Mouse (Mus musculus) forebrain, embryonic 12.5 days (tissue): Measurements from ENCODE around the gene Rab30. TPM values are rescaled to one million over a fixed set of nuclear protein-coding genes. Genes with fewer than 3 reads are reported as not detected.
A peak's percentile ranks its signal among the peaks of the same experiment; 100 is the strongest.
"Not testable (repeated sequence)": the region's sequence is repeated elsewhere in the genome, so short reads cannot be mapped to it uniquely, and the experiment has no call there.

ENCODE experiments used
- ATAC-seq: fragments of 200-750 bp; cut with Nextera tagmentation; 2 replicates; pipeline ENCODE4 v1.8.0; 2017; ENCODE audit warnings: moderate TSS enrichment; ENCODE audit not compliant: low FRiP score
- H3K27ac ChIP-seq: fragments of 300-500 bp; sonication (generic); 2 replicates; pipeline ENCODE4 v1.5.1; 2016; ENCODE audit warnings: mild to moderate bottlenecking
- H3K27me3 ChIP-seq: fragments of 300-500 bp; sonication (generic); 2 replicates; pipeline ENCODE4 v1.6.1; 2016; ENCODE audit warnings: mild to moderate bottlenecking
- H3K36me3 ChIP-seq: fragments of 300-500 bp; sonication (generic); replicated peaks from 2 replicates; pipeline ENCODE4 v1.6.1; 2016; ENCODE audit warnings: mild to moderate bottlenecking
- H3K4me1 ChIP-seq: fragments of 300-500 bp; sonication (generic); 2 replicates; pipeline ENCODE4 v1.6.1; 2016
- H3K4me2 ChIP-seq: fragments of 300-500 bp; sonication (generic); 2 replicates; pipeline ENCODE4 v1.6.1; 2016; ENCODE audit warnings: mild to moderate bottlenecking, moderate library complexity
- H3K4me3 ChIP-seq: fragments of 300-500 bp; sonication (generic); replicated peaks from 2 replicates; pipeline ENCODE4 v1.5.1; 2016; ENCODE audit warnings: mild to moderate bottlenecking
- H3K9ac ChIP-seq: fragments of 300-500 bp; sonication (generic); 2 replicates; pipeline ENCODE4 v1.6.1; 2016; ENCODE audit warnings: mild to moderate bottlenecking
- H3K9me3 ChIP-seq: fragments of 300-500 bp; sonication (generic); 2 replicates; pipeline ENCODE4 v1.6.1; 2016
- WGBS: fragments of 180-500 bp; shearing (Covaris S2); methylation state at CpG from one replicate; pipeline ENCODE4 v1.1.7; 2016; 5-methylcytosine and 5-hydroxymethylcytosine counted together
- polyA plus RNA-seq: library from polyadenylated mRNA; unstranded; fragments of >200 nt; fragmentation: Nextera tagmentation; extraction: Ambion mirVana; gene quantifications from 2 replicates; pipeline ENCODE4 v1.2.1, GENCODE M21; 2016

Rab30 gene
- polyA plus RNA-seq, 1 experiment from 2014 or later, result 22.0 TPM

DNA sequence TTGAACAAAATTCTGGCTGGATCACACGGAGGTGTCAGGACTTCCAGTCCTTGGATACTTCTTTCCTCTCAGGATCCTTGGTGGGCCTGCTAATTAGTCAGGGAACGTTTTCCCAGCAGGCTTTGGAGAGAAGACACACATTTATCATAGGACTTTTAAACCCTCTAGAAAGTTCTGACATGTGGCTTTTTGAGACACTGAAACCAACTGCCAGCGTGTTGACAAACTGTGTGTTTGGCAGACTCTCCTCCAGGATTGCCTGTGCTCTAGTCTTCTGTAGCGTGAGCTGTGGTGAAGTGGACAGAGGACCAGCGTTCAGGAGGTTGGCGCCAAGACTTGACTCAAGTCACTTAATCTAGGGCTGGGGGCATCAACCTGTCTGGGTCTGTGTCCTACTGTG is 19.2 kb downstream of the Rab30 start:
- H3K4me3 ChIP-seq, result no peak overlapping the region
- H3K27ac ChIP-seq, result no peak overlapping the region
- H3K4me2 ChIP-seq, result no peak overlapping the region
- no peak overlapping the region for H3K9ac ChIP-seq
- 88% methylated on average over 6 of the region's 6 CpGs for WGBS
- no peak for ATAC-seq
- no peaks in the 10 kb centered on the region for H3K4me1 ChIP-seq
- no peaks in the 10 kb centered on the region for H3K36me3 ChIP-seq
- no peaks in the 10 kb centered on the region for H3K27me3 ChIP-seq
- no peaks in the 10 kb centered on the region for H3K9me3 ChIP-seq

DNA sequence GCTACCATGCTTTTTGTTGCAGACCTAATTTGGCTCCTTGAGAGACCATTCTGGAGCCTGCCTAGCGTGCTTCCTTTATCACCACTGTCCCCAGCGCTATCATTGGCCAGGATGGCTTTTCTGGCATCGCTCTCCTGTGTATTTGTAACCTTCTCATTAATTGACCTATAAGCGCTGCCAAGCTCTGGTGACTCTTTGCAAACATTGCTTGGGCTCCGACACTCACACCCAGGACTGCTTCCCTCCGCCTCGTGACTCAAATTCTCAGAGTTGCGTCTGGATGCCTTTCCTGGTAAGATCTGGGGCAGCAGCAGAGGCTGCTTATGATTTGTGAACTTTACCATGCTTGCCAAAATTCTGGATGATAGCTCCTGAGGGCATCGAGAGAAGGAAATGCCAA is 19.8 kb downstream of the Rab30 start:
- H3K27ac ChIP-seq, result no peak overlapping the region
- WGBS, result 90% methylated on average over 9 of the region's 9 CpGs
- H3K4me1 ChIP-seq, result peaks cover 4% of the 10 kb centered on the region; the same call in 1 of the 2 replicates
- no peak overlapping the region for H3K4me2 ChIP-seq
- no peaks in the 10 kb centered on the region for H3K9me3 ChIP-seq
- H3K4me3 ChIP-seq, result no peak overlapping the region
- no peak overlapping the region for H3K9ac ChIP-seq
- no peaks in the 10 kb centered on the region for H3K27me3 ChIP-seq
- no peak for ATAC-seq
- H3K36me3 ChIP-seq, result no peaks in the 10 kb centered on the region

DNA sequence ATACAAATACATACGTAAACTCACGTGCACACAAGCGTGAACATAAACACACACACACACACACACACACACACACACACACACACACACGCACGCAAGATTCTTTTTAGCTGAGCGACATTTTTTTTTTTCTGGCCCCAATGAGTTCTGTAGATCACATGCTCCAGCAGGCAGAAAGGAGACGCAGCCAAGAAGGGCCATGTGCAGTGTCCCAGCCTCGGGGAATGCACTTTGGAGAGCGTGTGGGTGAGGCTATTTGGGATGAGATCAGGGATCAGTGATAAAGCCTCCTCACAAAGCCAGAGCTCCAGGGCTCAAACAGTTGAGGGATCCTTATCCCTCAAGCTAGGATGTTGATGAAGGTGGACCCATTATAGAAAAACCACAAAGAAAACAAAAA is 24.0 kb downstream of the Rab30 start:
- Histone ChIP-seq H3K4me3 (no peak overlapping the region), H3K4me2 (no peak overlapping the region), H3K36me3 (no peaks in the 10 kb centered on the region), H3K27ac (no peak overlapping the region), H3K27me3 (no peaks in the 10 kb centered on the region), H3K9me3 (no peaks in the 10 kb centered on the region), H3K9ac (no peak overlapping the region; the same call in 1 of the 2 replicates), H3K4me1 (peaks cover 9% of the 10 kb centered on the region)
- WGBS, result 72% methylated on average over 9 of the region's 9 CpGs
- no peak for ATAC-seq

DNA sequence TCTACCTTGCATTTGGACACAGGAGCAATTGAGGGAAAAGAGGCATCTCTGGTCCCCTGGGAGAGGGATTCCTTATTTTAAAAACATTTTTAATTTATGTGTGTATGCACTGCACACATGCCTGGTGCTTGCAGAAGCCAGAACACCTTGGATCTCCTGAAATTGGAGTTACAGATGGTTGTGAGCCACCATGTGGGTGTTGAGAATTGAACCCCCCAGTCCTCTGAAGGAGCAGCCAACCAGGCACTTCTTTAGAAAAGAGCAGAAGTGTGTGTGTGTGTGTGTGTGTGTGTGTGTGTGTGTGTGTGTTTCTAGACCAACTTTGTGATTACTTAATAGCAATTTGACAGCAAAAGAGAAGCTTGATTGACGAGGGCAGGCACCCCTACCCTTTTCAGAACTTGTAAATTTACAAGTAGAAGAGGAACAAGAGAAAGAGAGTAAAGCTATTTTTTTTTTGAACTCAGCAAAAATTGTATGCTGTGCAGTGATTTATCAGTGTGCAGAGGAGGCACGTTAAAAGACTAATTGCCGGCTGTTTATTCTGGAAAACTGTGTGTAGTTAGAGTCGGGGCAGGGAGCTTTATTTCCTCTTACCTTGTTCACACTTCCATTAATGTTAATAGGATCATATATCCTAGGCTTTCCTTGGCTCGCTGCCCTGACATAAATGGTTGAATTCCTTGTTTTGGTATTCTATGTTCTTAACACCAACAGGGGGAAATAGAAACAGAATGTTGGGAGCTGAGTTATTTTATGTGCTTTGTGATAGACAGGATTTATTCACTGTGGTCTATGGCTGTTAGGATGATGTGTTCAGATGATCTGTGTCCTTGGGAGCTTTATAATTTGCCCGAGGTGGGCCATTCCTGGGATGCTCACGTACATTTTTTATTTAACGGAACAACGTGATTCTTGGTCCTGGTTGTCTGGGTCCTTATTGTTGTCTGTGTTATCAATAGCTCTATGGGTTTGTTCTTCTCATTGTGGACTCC is 25.0 kb downstream of the Rab30 start:
- peaks cover 9% of the 10 kb centered on the region for H3K4me1 ChIP-seq
- no peak overlapping the region for H3K4me3 ChIP-seq
- 53% methylated on average over 9 of the region's 9 CpGs for WGBS
- no peak overlapping the region for H3K27ac ChIP-seq
- H3K4me2 ChIP-seq, result no peak overlapping the region
- H3K27me3 ChIP-seq, result no peaks in the 10 kb centered on the region
- H3K36me3 ChIP-seq, result no peaks in the 10 kb centered on the region
- no peaks in the 10 kb centered on the region for H3K9me3 ChIP-seq
- no peak overlapping the region for H3K9ac ChIP-seq
- no peak for ATAC-seq

DNA sequence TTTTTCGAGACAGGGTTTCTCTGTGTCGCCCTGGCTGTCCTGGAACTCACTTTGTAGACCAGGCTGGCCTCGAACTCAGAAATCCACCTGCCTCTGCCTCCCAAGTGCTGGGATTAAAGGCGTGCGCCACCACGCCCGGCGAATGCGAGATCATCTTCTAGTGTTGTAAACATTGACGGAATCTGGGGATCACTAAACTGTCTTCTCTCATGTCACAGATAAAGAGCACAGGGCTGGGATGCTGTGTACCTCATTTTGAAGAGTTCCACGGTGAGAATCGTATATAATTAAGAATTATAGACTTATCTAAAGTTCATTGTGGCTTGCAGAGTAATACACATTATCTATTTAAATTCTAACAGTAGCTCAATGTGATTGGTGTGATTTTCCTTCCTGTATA is 26.7 kb downstream of the Rab30 start:
- ATAC-seq, H3K9ac ChIP-seq, H3K4me1 ChIP-seq, H3K9me3 ChIP-seq, H3K36me3 ChIP-seq, H3K4me2 ChIP-seq, H3K27me3 ChIP-seq, H3K27ac ChIP-seq, H3K4me3 ChIP-seq: not testable (repeated sequence)
- 96% methylated on average over 12 of the region's 12 CpGs for WGBS

DNA sequence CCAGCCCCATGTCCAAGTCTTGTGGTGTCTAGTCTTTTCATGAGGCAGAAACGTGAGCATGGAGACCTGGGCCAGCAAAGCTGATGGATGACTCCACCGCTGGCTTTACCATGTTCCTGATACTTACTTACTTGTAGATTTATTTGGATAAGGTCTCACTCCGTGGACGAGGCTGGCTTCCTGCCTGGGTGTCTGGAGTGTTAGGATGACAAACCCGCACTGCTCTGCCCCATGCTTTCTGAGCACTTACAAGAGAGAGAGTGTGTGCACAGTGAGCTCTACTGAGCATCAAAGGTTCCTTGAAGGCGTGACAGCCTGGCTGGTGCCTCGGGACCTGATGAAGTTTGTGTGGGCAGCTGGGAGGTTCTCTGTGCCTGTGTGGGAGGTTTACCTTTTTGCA is 27.5 kb downstream of the Rab30 start:
- H3K36me3 ChIP-seq, result no peaks in the 10 kb centered on the region
- H3K9ac ChIP-seq, result no peak overlapping the region
- peaks cover 9% of the 10 kb centered on the region for H3K4me1 ChIP-seq
- no peak overlapping the region for H3K4me2 ChIP-seq
- ATAC-seq, result no peak
- no peak overlapping the region for H3K4me3 ChIP-seq
- H3K9me3 ChIP-seq, result no peaks in the 10 kb centered on the region
- no peaks in the 10 kb centered on the region for H3K27me3 ChIP-seq
- WGBS, result 86% methylated on average over 7 of the region's 7 CpGs
- H3K27ac ChIP-seq, result no peak overlapping the region

DNA sequence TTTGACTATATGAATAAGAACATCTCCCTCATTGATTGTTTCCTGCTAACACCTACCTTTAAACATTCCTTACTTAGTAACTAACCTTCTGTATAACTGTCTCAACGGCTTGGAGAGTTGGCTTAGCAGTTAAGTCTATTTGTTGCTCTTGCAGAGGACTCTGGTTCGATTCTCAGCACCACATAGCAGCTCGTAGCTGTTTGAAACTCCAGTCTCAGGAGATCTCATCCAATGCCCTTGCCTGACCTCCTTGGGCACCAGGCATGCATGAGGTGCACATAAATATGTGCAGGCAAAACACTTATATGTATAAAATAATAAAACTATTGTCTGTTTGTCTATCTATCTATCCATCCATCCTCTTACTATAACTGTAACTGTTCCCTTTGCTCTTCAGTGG is 31.6 kb downstream of the Rab30 start:
- H3K4me3 ChIP-seq, result no peak overlapping the region
- no peaks in the 10 kb centered on the region for H3K36me3 ChIP-seq
- no peak for ATAC-seq
- H3K27ac ChIP-seq, result no peak overlapping the region
- H3K9me3 ChIP-seq, result no peaks in the 10 kb centered on the region
- H3K4me1 ChIP-seq, result peaks cover 27% of the 10 kb centered on the region
- no peak overlapping the region for H3K4me2 ChIP-seq
- WGBS, result 87% methylated on average over 3 of the region's 3 CpGs
- no peak overlapping the region for H3K9ac ChIP-seq
- no peaks in the 10 kb centered on the region for H3K27me3 ChIP-seq

DNA sequence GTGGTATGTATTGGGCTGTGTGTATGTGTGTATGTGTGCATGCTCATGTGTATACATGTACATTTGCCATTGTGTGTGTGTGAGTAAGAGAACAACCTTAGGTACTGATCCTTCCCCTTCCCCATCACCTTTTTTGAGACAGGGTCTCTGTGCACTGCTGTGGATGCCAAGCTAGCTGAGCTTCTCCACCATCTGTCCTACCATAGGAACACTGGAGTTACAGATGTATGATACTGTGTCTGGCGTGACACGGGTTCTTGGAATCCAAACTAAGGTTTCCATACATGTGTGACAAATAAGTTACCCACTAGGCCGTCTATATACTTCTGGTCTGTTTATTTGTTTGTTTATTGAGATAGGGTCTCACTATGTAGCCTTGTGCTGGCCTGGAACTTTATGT is 32.2 kb downstream of the Rab30 start:
- Histone ChIP-seq H3K9ac (no peak overlapping the region), H3K36me3 (no peaks in the 10 kb centered on the region), H3K27me3 (no peaks in the 10 kb centered on the region), H3K4me2 (no peak overlapping the region), H3K27ac (no peak overlapping the region), H3K4me1 (peaks cover 28% of the 10 kb centered on the region), H3K9me3 (no peaks in the 10 kb centered on the region), H3K4me3 (no peak overlapping the region)
- ATAC-seq, result no peak
- WGBS, result 95% methylated on average over 3 of the region's 3 CpGs

DNA sequence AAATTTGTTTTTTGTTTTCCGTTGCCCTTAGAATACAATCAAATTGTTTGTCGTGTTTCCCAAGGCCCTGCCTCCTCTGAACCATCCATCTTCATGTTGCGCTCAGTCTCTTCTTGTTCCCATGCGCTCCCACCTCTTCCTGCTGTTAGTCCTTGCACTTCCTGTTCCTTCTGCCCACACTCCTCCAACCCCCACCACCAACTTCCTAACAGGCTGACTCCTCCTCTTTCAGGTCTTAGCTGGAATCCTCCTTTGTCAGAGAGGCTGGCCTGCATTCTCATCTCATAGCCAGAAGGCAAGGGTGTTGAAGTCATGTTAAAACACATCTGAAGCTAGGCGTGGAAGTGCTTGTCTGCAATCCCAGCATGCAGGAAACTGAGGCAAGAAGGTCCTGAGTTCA is 33.3 kb downstream of the Rab30 start:
- Histone ChIP-seq H3K27me3 (no peaks in the 10 kb centered on the region), H3K9ac (no peak overlapping the region), H3K4me3 (no peak overlapping the region), H3K36me3 (no peaks in the 10 kb centered on the region), H3K4me1 (peaks cover 28% of the 10 kb centered on the region), H3K9me3 (no peaks in the 10 kb centered on the region), H3K4me2 (no peak overlapping the region), H3K27ac (no peak overlapping the region)
- ATAC-seq, result no peak
- 89% methylated on average over 5 of the region's 5 CpGs for WGBS

DNA sequence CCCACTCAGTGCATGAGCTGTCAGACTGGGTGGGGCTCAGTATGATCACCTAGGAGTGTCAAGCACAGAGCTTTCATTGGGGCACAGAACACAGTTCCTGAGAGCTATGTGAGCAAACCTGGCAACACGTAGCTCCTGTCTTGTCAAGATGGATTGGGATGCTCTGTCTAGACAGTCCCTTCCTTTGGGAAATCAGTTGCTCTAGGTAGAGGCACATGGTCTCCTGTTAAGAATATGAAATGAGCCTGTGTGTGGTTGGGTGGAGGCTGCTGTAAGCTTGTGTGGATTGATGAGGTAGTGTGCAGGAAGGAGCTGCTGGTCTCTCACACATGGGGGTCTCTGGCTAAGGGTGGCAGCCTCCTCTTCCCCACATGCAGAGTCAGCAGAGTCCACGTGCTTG is 34.3 kb downstream of the Rab30 start:
- no peak overlapping the region for H3K27ac ChIP-seq
- WGBS, result 51% methylated on average over 2 of the region's 2 CpGs
- no peak overlapping the region for H3K4me2 ChIP-seq
- no peak; the same call in 1 of the 2 replicates for ATAC-seq
- H3K36me3 ChIP-seq, result no peaks in the 10 kb centered on the region
- no peaks in the 10 kb centered on the region for H3K9me3 ChIP-seq
- H3K4me3 ChIP-seq, result no peak overlapping the region
- no peak overlapping the region for H3K9ac ChIP-seq
- no peaks in the 10 kb centered on the region for H3K27me3 ChIP-seq
- peaks cover 28% of the 10 kb centered on the region for H3K4me1 ChIP-seq

DNA sequence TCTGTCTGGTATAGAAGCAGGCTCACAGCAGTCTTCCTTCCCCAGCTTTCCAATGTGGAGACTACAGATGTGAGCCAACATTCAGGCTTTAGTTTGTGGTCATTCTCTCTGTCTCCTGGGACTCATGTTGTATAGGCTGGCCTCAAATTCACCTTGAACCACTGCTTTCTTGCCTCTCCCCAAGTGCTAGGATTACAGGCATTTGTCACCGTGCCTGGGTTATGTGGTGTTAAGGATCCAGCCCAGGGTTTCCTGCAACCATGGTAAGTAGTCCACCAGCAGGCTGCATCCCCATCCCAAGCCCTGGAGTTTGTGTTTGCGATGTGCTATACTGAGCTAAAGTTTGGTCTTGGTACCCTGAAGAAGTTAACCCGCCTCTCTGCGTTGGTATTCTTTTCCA is 35.2 kb downstream of the Rab30 start:
- Histone ChIP-seq H3K9ac (peak overlapping the region; percentile 33; the same call in 1 of the 2 replicates), H3K4me2 (peak overlapping the region; percentile 48)
- ATAC-seq, result peak; percentile 2; the same call in 1 of the 2 replicates

DNA sequence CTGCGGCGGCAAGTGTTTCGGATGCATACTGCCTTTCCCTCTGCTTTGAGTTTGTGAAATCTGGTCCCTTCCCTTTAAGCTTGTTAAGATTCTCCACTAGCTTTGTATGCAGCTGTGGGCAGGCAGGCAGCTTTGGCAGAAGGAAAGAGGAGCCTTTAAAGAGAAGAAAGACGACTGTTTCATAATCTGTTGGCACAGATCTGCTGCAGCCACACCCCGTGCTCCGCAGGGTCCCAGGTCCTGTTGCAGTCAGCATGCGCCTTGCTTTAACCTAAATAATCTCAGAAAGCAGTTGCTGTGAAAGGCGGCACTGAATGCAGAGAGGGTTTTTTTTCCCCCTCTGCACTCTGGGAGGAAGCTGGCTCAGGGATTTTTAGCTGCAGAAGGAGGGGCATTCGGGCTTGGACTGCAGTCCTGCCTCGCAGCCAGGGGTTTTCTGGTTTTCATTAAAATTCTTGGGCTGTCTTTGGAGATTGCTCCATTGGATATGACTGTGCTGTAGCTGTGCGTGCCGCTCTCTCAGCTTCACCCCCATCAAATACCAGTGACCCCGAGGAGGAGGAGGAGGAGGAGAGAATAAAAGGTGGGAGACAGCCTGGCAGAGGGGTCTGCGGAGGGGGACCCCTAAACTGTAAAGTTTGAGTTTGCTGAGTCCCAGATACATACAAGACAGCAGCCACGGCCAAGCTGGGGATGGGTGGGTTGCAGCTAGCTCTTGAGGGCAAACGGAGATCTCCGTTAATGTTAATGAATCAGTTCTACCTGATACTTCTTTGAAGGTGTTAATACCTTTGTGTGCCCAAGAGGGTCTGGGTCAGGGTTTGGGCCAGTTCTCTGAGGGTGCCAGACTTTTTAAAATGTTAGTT is 35.9 kb downstream of the Rab30 start:
- Histone ChIP-seq H3K27me3 (no peaks in the 10 kb centered on the region), H3K36me3 (no peaks in the 10 kb centered on the region), H3K9me3 (no peaks in the 10 kb centered on the region), H3K4me2 (peak overlapping the region; percentile 48), H3K9ac (peak overlapping the region; percentile 33; the same call in 1 of the 2 replicates), H3K4me1 (peaks cover 28% of the 10 kb centered on the region), H3K27ac (peak overlapping the region; percentile 71), H3K4me3 (peak overlapping the region; percentile 12; the same call in 1 of the 2 replicates)
- 17% methylated on average over 17 of the region's 17 CpGs for WGBS
- peak; percentile 56 for ATAC-seq

More for the DNA sequence above, 35.2 kb downstream of the Rab30 start:
- Histone ChIP-seq H3K9me3 (no peaks in the 10 kb centered on the region), H3K4me1 (peaks cover 28% of the 10 kb centered on the region), H3K4me3 (no peak overlapping the region), H3K36me3 (no peaks in the 10 kb centered on the region), H3K27me3 (no peaks in the 10 kb centered on the region), H3K27ac (peak overlapping the region; percentile 71)
- 39% methylated on average over 4 of the region's 4 CpGs for WGBS
